Mouse (Mus musculus): ENCODE data around the gene Ugt1a9. TPM values are rescaled to one million over a fixed set of nuclear protein-coding genes. Genes with fewer than 3 reads are reported as not detected.
"Not testable (repeated sequence)": the region's sequence is repeated elsewhere in the genome, so short reads cannot be mapped to it uniquely, and the experiment has no call there.

Ugt1a9 gene
- total and polyA plus RNA-seq, 3 experiments: not detected

DNA sequence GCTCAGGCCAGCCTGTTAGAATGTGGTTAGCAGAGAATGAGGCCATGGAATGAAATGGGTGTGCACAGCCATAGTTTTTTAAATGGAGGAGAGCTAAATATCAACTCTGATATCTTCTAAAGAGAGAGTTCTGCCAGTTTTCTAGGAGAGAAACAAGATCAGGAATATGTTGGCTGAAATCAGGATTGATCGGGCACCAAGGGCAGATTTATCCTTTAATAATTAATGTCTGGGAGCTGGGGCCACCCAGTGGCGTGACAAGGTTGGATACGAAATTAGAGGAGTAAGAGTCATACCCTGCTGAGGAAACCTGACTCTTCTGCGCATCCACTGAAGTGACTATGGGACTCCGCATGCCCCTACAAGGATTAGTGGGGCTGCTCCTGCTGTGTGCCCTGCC lies 95.1 kb downstream of the Ugt1a9 start, which contains the start of gene Ugt1a5:
Gene Ugt1a5, plus strand, starts transcription at position 302 of the 400 bp plus-strand sequence.
- Histone ChIP-seq H3K36me3 (replicated peaks in 1 of 2; ENCODE audit: control insufficient read depth in 1 of 2, insufficient read depth in 1 of 2, low read length in 1 of 2) (peaks cover 0 to 5% of the 10 kb centered on the region in 2 experiments), H3K4me3 (replicated peaks in 1 of 3; ENCODE audit: low read depth in 2 of 3, low read length in 2 of 3, poor library complexity in 1 of 3) (no peak within 1 kb of the TSS), H3K27ac (ENCODE audit: insufficient read depth, low read depth) (no peak within 1 kb of the TSS), H3K4me2 (ENCODE audit: insufficient read depth, low read depth, poor library complexity, severe bottlenecking) (no peak within 1 kb of the TSS), H3K9ac (ENCODE audit: insufficient read depth, low read depth) (no peak within 1 kb of the TSS), H3K79me2 (replicated peaks; ENCODE audit: control insufficient read depth, extremely low read depth, insufficient read depth, poor library complexity, severe bottlenecking) (no peaks in the 10 kb centered on the region), H3K27me3 (replicated peaks) (no peaks in the 10 kb centered on the region), H3K4me1 (ENCODE audit: control insufficient read depth in 1 of 2, insufficient read depth in 2 of 2) (peaks cover 0 to 3% of the 10 kb centered on the region in 2 experiments; a peak in 1 of 4 replicates), H3K9me3 (replicated peaks; ENCODE audit: low read length) (no peaks in the 10 kb centered on the region)
- in situ Hi-C loops (cut with MboI; ENCODE audit: low pct_ligation_motif_present, low pct_unique_long_range_greater_than_20kb, low sequenced_read_pairs) (no loop called here), dilution Hi-C loops (cut with MboI; ENCODE audit: extremely low pct_ligation_motif_present, extremely low pct_unique_long_range_greater_than_20kb, low sequenced_read_pairs) (no loop called here)
- DNase-seq (ENCODE audit: extremely low read depth): no peak
- TF ChIP-seq NRF1 (IDR thresholded peaks at IDR 0.05; ENCODE audit: low read depth, low read length): no peak
- TF ChIP-seq TBP (conservative IDR thresholded peaks at IDR 0.05; ENCODE audit: low read depth, low read length): no peak
- no peak for TF ChIP-seq JUND (conservative IDR thresholded peaks at IDR 0.05; ENCODE audit: low read depth, low read length)
- TF ChIP-seq SMC3 (IDR thresholded peaks at IDR 0.05; ENCODE audit: low read depth, low read length): no peak
- no peak for TF ChIP-seq ZKSCAN1 (IDR thresholded peaks at IDR 0.05; ENCODE audit: borderline replicate concordance, low read depth, low read length)
- TF ChIP-seq HCFC1 (IDR thresholded peaks at IDR 0.05; ENCODE audit: low read depth, low read length): no peak
- TF ChIP-seq ZMIZ1 (IDR thresholded peaks at IDR 0.05; ENCODE audit: low read depth, low read length): no peak
- no peak for TF ChIP-seq RCOR1 (conservative IDR thresholded peaks at IDR 0.05; ENCODE audit: low read depth, low read length)
- TF ChIP-seq MEF2A (IDR thresholded peaks at IDR 0.05; ENCODE audit: borderline replicate concordance, low read depth, low read length): no peak
- no peak for TF ChIP-seq MYC (IDR thresholded peaks at IDR 0.05; ENCODE audit: low read depth, low read length)
- no peak for TF ChIP-seq USF1 (IDR thresholded peaks at IDR 0.05; ENCODE audit: low read depth, low read length)
- TF ChIP-seq BHLHE40 (IDR thresholded peaks at IDR 0.05; ENCODE audit: low read depth, low read length): no peak
- no peak for TF ChIP-seq TCF12 (IDR thresholded peaks at IDR 0.05; ENCODE audit: low read depth, low read length)
- TF ChIP-seq ETS1 (conservative IDR thresholded peaks at IDR 0.05; ENCODE audit: low read depth, low read length): no peak
- no peak for TF ChIP-seq POLR2AphosphoS2 (IDR thresholded peaks at IDR 0.05; ENCODE audit: low read depth, low read length)
- no peak for TF ChIP-seq ZC3H11A (IDR thresholded peaks at IDR 0.05; ENCODE audit: low read depth, low read length)
- TF ChIP-seq MXI1 (IDR thresholded peaks at IDR 0.05; ENCODE audit: low read depth, low read length): no peak
- no peak for TF ChIP-seq MAFK (IDR thresholded peaks at IDR 0.05; ENCODE audit: insufficient replicate concordance, low read length)

DNA sequence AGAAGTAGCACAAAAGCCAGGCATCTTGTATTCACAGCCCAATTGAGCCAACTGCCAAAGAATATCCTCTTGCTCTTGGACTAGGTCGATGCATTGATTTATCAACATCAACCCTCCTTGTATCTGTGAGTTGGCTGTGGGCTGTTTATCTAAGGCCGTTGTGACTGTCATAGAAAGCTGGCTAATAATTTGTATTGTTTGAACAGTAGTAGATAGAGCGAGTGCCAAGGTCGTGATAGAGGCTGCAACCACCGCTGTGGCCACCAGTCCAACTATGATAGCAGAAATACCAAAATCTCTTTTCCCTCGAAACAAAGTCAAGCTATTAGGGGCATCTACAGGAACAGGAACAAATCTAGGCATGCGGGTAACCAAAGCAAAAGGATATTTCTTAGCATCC lies 101.6 kb downstream of the Ugt1a9 start:
- H3K4me3 ChIP-seq (replicated peaks in 1 of 3; ENCODE audit: low read depth in 2 of 3, low read length in 2 of 3, poor library complexity in 1 of 3); H3K27me3 ChIP-seq (replicated peaks); H3K79me2 ChIP-seq (replicated peaks; ENCODE audit: control insufficient read depth, extremely low read depth, insufficient read depth, poor library complexity, severe bottlenecking); H3K4me1 ChIP-seq (ENCODE audit: control insufficient read depth in 1 of 2, insufficient read depth in 2 of 2); dilution Hi-C loops (cut with MboI; ENCODE audit: extremely low pct_ligation_motif_present, extremely low pct_unique_long_range_greater_than_20kb, low sequenced_read_pairs); H3K36me3 ChIP-seq (replicated peaks in 1 of 2; ENCODE audit: control insufficient read depth in 1 of 2, insufficient read depth in 1 of 2, low read length in 1 of 2); H3K9me3 ChIP-seq (replicated peaks; ENCODE audit: low read length); H3K9ac ChIP-seq (ENCODE audit: insufficient read depth, low read depth); DNase-seq (ENCODE audit: extremely low read depth); in situ Hi-C loops (cut with MboI; ENCODE audit: low pct_ligation_motif_present, low pct_unique_long_range_greater_than_20kb, low sequenced_read_pairs); H3K27ac ChIP-seq (ENCODE audit: insufficient read depth, low read depth); H3K4me2 ChIP-seq (ENCODE audit: insufficient read depth, low read depth, poor library complexity, severe bottlenecking): not testable (repeated sequence)

Measured in CH12.LX (cell line).